ENCODE assay signal across 8 mouse cellular contexts in genomic region chr6:99521038-99521640, GRCm38 (mm10). TPM values are rescaled to one million over a fixed set of nuclear protein-coding genes. Genes with fewer than 3 reads are reported as not detected.
DNase-seq lines count a peak whose midpoint lies in the region; ATAC-seq and TF ChIP-seq lines count a peak whose summit lies in the region.

No protein-coding gene starts in this region.

- no peaks in the 10 kb centered on the region for H3K9me3 ChIP-seq in midbrain, embryonic 16.5 days (replicated peaks; ENCODE audit: control insufficient read depth, low read length, poor library complexity, severe bottlenecking)
- H3K9me3 ChIP-seq in stomach, embryonic 15.5 days: no peaks in the 10 kb centered on the region

- H3K9ac ChIP-seq in midbrain, embryonic 16.5 days (ENCODE audit: low read depth, low read length): peak overlapping the region; percentile 97
- peak overlapping the region; percentile 71 for H3K9ac ChIP-seq in stomach, embryonic 15.5 days

- TF ChIP-seq POLR2A in cortical plate, adult 2 months (IDR thresholded peaks at IDR 0.05; ENCODE audit: extremely low read depth, insufficient read depth, low read length): 0 out of 2 replicates have a peak, but pooled peaks have one; percentile 21

- ATAC-seq in granulocyte monocyte progenitor cell, adult 5-6 weeks (replicated peaks; ENCODE audit: poor library complexity, severe bottlenecking): peak; percentile 15
- peak; percentile 46 for ATAC-seq in midbrain, embryonic 16.5 days
- ATAC-seq in stomach, embryonic 15.5 days (ENCODE audit: insufficient read depth, low FRiP score, low read depth): peak; percentile 76

- peak overlapping the region; percentile 99 for H3K4me2 ChIP-seq in midbrain, embryonic 16.5 days (ENCODE audit: low read length)
- H3K4me2 ChIP-seq in stomach, embryonic 15.5 days: peak overlapping the region; percentile 80

- no peaks in the 10 kb centered on the region for H3K36me3 ChIP-seq in midbrain, embryonic 16.5 days (ENCODE audit: control insufficient read depth, insufficient read depth, low read length)
- H3K36me3 ChIP-seq in stomach, embryonic 15.5 days: no peaks in the 10 kb centered on the region

- peak overlapping the region; percentile 96 for H3K27ac ChIP-seq in cortical plate, adult 2 months (ENCODE audit: insufficient read depth, low read length)
- H3K27ac ChIP-seq in midbrain, embryonic 16.5 days (ENCODE audit: low read length): peak overlapping the region; percentile 99
- H3K27ac ChIP-seq in stomach, embryonic 15.5 days: peak overlapping the region; percentile 100

- no peak for TF ChIP-seq CTCF in cortical plate, adult 2 months (IDR thresholded peaks at IDR 0.05; ENCODE audit: extremely low read depth, insufficient read depth, low read length)

- no peaks in the 10 kb centered on the region; the same call in 1 of the 2 replicates for H3K4me1 ChIP-seq in cortical plate, adult 2 months (ENCODE audit: control insufficient read depth, insufficient read depth, low read length)
- peaks cover 7% of the 10 kb centered on the region for H3K4me1 ChIP-seq in midbrain, embryonic 16.5 days (ENCODE audit: control insufficient read depth, insufficient read depth, low read length)
- 0 out of 2 replicates have a peak, but pooled peaks cover under 1% of the 10 kb centered on the region for H3K4me1 ChIP-seq in stomach, embryonic 15.5 days

- DNase-seq in layer of hippocampus, adult 11-12 months (ENCODE audit: low spot score): peak; percentile 27
- no peak for DNase-seq in layer of hippocampus, adult 9-10 months (ENCODE audit: low spot score)
- DNase-seq in kidney, adult 11 months: peak; percentile 48
- DNase-seq in liver: peak; percentile 70

- H3K4me3 ChIP-seq in cortical plate, adult 2 months (ENCODE audit: insufficient read depth, low read length): peak overlapping the region; percentile 90
- H3K4me3 ChIP-seq in midbrain, embryonic 16.5 days (ENCODE audit: low read depth, low read length): peak overlapping the region; percentile 71
- H3K4me3 ChIP-seq in stomach, embryonic 15.5 days (replicated peaks): peak overlapping the region; percentile 87

- under 1% methylated on average over 53 of the region's 54 CpGs for WGBS in midbrain, embryonic 16.5 days
- WGBS in stomach, embryonic 15.5 days: under 1% methylated on average over 52 of the region's 54 CpGs

- H3K27me3 ChIP-seq in midbrain, embryonic 16.5 days (ENCODE audit: control insufficient read depth, insufficient read depth, low read depth, low read length): no peaks in the 10 kb centered on the region
- H3K27me3 ChIP-seq in stomach, embryonic 15.5 days (replicated peaks): no peaks in the 10 kb centered on the region

RNA-seq across cellular contexts. Expression of gene Foxp1, which starts 1.4 kb away (rescaled TPM):
- polyA plus RNA-seq in cortical plate, adult 2 months (2012; rRNA removed): 78.9 and 99.2 TPM in 2 replicates
- 124 and 128 TPM in 2 replicates for total RNA-seq in granulocyte monocyte progenitor cell, adult 5-6 weeks (2014; fragmentation: Nextera tagmentation)
- 62.0 and 68.5 TPM in 2 replicates for total RNA-seq in granulocyte monocyte progenitor cell, adult 5-6 weeks (2017)
- 77.8 and 79.8 TPM in 2 replicates for polyA plus RNA-seq in midbrain, embryonic 16.5 days (2015; fragmentation: Nextera tagmentation; extraction: Ambion mirVana)
- polyA plus RNA-seq in stomach, embryonic 15.5 days (2015; fragmentation: Nextera tagmentation; extraction: Ambion mirVana): 105 and 122 TPM in 2 replicates

Comparison
In these comparisons a context has a peak if more than half of its experiments do, and no peak if none do; other contexts are left out.
1. ATAC-seq: peak in every context shown above with its lines; median percentile 76 in stomach, embryonic 15.5 days; 46 in midbrain, embryonic 16.5 days; 15 in granulocyte monocyte progenitor cell, adult 5-6 weeks.